Mouse (Mus musculus) lung, adult 10 weeks (tissue): ENCODE data around the gene Klk5. TPM values are rescaled to one million over a fixed set of nuclear protein-coding genes. Genes with fewer than 3 reads are reported as not detected.

Source experiments
- polyA plus RNA-seq: library from polyadenylated mRNA; stranded (reverse); fragments of 350-450 nt; fragmentation: Illumina TruSeq; extraction: RNeasy Lipid Tissue Mini Kit (QIAGEN cat#74804); gene quantifications from one replicate; pipeline ENCODE4 v1.2.3, GENCODE M21; 2014; ENCODE audit warnings: low read depth, low replicate concordance; ENCODE audit not compliant: insufficient read depth

Gene Klk5
- polyA plus RNA-seq: not detected

GRCm38 (mm10) chr7:43841701-43842100 lies at the start of gene Klk5:
Klk5 (plus strand) TSS chr7:43841971.

GRCm38 (mm10) chr7:43797333-43797769 lies 44.4 kb upstream of the Klk5 start, which contains the start of gene Klk8:
Klk8 (plus strand) TSS chr7:43797577.

GRCm38 (mm10) chr7:43810994-43811393 lies 30.8 kb upstream of the Klk5 start, which contains the start of gene Klk7:
Klk7 (plus strand) TSS chr7:43811294.

GRCm38 (mm10) chr7:43824199-43824598 lies 17.6 kb upstream of the Klk5 start, which contains the start of gene Klk6:
Klk6 (plus strand) TSS chr7:43824499.

GRCm38 (mm10) chr7:43880912-43881311 lies 39.1 kb downstream of the Klk5 start, which contains the start of gene Klk4:
Klk4 (plus strand) TSS chr7:43881160.

Other genes with a start within 250 kb of the Klk5 start
- not detected for gene Zfp819, start 234.8 kb upstream of the Klk5 start, polyA plus RNA-seq
- not detected for gene Ceacam18, start 207.3 kb upstream of the Klk5 start, polyA plus RNA-seq
- 5.0 TPM for gene Siglece, start 181.8 kb upstream of the Klk5 start, polyA plus RNA-seq
- gene Ctu1, start 170.0 kb upstream of the Klk5 start, polyA plus RNA-seq: 6.5 TPM
- gene Klk14, start 151.6 kb upstream of the Klk5 start, polyA plus RNA-seq: 1.1 TPM
- gene Klk13, start 129.4 kb upstream of the Klk5 start, polyA plus RNA-seq: 3.6 TPM
- not detected for gene Klk12, start 73.1 kb upstream of the Klk5 start, polyA plus RNA-seq
- 1.8 TPM for gene Klk11, start 67.4 kb upstream of the Klk5 start, polyA plus RNA-seq
- 0.92 TPM for gene Klk10, start 60.9 kb upstream of the Klk5 start, polyA plus RNA-seq
- gene Klk9, start 50.1 kb upstream of the Klk5 start, polyA plus RNA-seq: not detected
- gene Klk8, start 44.4 kb upstream of the Klk5 start, polyA plus RNA-seq: 20.3 TPM
- not detected for gene Klk7, start 30.7 kb upstream of the Klk5 start, polyA plus RNA-seq
- gene Klk6, start 17.5 kb upstream of the Klk5 start, polyA plus RNA-seq: not detected
- not detected for gene Klk4, start 39.2 kb downstream of the Klk5 start, polyA plus RNA-seq
- not detected for gene Klk15, start 91.8 kb downstream of the Klk5 start, polyA plus RNA-seq
- not detected for gene Klk1b8, start 108.7 kb downstream of the Klk5 start, polyA plus RNA-seq
- gene Klk1b1, start 124.8 kb downstream of the Klk5 start, polyA plus RNA-seq: not detected
- not detected for gene Klk1b9, start 134.1 kb downstream of the Klk5 start, polyA plus RNA-seq
- not detected for gene Klk1b11, start 153.9 kb downstream of the Klk5 start, polyA plus RNA-seq
- not detected for gene Klk1b26, start 170.2 kb downstream of the Klk5 start, polyA plus RNA-seq
- gene Klk1b27, start 210.3 kb downstream of the Klk5 start, polyA plus RNA-seq: not detected